Mouse (Mus musculus): ENCODE results near the gene Gm10401. TPM values are rescaled to one million over a fixed set of nuclear protein-coding genes. Genes with fewer than 3 reads are reported as not detected.

The Gm10401 gene
- polyA plus RNA-seq, 1 experiment from 2014 or later, result 43.4 TPM

DNA sequence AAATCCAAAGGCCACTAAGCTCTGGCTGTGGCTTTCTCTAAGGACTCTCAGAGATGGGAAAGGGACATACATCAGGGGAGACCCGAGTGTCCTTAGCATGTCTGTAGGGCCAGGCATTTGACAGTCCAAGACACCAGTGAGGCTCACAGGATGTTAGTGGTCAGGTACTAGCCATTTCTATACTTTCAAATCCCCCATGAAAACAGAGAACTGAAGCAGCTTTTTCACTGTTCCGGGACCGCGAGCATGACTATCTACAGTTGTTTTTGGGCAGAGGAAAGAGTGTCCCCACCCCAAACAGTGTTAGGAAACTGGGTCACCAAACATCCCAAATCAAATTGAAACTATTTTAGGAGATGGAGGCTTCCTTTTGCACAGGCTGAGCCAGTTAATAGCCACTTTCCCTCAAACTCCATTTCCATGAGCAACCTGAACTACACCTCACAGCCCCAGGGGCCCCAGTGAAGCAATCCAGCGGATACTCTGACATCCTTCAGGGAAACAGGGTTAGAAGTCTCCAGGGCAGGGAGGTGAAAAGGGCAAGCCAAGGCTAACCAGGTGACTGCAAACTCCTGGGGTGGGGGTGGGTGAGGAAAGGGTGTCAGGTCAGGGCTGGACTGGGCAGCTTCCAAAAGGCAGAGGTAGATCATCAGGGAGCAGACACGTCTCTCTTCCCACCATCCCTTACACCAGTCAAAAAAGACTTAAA, 35.4 kb upstream of the Gm10401 start:
- no peak overlapping the region for H3K27ac ChIP-seq
- H3K4me2 ChIP-seq, result peak overlapping the region; percentile 92
- peak overlapping the region; percentile 93 for H3K4me3 ChIP-seq
- H3K27me3 ChIP-seq (replicated peaks), result no peaks in the 10 kb centered on the region
- ATAC-seq (replicated peaks), result no peak
- WGBS, result 62% methylated on average over 6 of the region's 6 CpGs
- peaks cover 21% of the 10 kb centered on the region for H3K4me1 ChIP-seq
- peak overlapping the region; percentile 25; the same call in 1 of the 2 replicates for H3K9ac ChIP-seq
- no peaks in the 10 kb centered on the region for H3K9me3 ChIP-seq
- H3K36me3 ChIP-seq (replicated peaks), result no peaks in the 10 kb centered on the region; the same call in 1 of the 2 replicates

DNA sequence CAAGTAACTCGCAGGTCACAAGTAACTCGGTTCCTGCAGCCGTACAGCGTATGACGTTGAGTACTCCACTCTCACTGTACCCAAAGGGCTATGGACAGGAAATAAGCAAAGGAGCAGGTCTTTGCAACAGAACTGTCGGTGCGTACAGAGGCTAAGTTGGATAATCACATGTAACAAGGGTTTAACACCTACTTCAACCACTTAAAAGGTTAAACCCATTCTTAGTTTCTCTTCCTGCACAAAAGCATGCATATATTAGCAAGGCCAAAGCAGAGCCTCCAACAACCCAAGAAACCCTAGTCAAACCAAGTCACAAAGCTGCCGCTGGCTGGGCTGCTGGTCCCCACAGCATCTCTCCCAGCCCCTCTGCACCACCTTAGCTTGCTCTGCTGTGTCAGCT, 34.4 kb upstream of the Gm10401 start:
- Histone ChIP-seq H3K9me3 (no peaks in the 10 kb centered on the region), H3K36me3 (replicated peaks) (no peaks in the 10 kb centered on the region; the same call in 1 of the 2 replicates), H3K4me1 (peaks cover 21% of the 10 kb centered on the region), H3K27me3 (replicated peaks) (no peaks in the 10 kb centered on the region), H3K9ac (no peak overlapping the region), H3K4me3 (no peak overlapping the region), H3K27ac (no peak overlapping the region), H3K4me2 (peak overlapping the region; percentile 92)
- 87% methylated on average over 8 of the region's 8 CpGs for WGBS
- ATAC-seq (replicated peaks), result no peak

DNA sequence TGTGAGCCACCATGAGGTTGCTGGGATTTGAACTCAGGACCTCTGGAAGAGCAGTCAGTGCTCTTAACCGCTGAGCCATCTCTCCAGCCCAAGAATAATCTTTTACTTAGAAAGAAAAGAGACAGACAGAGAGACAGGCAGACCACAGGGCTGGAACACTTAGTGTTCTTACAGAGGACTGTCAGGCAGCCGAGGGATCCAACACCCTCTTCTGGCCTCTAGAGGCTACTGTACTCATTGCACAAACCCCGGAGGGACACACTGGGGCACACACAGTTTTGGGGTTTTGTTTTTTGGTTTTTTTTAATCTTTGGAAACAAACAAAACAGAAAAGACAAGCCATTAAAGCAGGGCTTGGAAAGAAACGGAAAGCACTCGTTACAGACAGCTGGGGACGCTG, 31.2 kb upstream of the Gm10401 start:
- no peak overlapping the region for H3K4me3 ChIP-seq
- WGBS, result 91% methylated on average over 6 of the region's 6 CpGs
- H3K9me3 ChIP-seq, result no peaks in the 10 kb centered on the region
- ATAC-seq (replicated peaks), result no peak
- H3K27ac ChIP-seq, result no peak overlapping the region
- H3K4me1 ChIP-seq, result peaks cover 30% of the 10 kb centered on the region
- H3K9ac ChIP-seq, result no peak overlapping the region
- no peak overlapping the region for H3K4me2 ChIP-seq
- peaks cover 7% of the 10 kb centered on the region for H3K36me3 ChIP-seq (replicated peaks)
- no peaks in the 10 kb centered on the region for H3K27me3 ChIP-seq (replicated peaks)

DNA sequence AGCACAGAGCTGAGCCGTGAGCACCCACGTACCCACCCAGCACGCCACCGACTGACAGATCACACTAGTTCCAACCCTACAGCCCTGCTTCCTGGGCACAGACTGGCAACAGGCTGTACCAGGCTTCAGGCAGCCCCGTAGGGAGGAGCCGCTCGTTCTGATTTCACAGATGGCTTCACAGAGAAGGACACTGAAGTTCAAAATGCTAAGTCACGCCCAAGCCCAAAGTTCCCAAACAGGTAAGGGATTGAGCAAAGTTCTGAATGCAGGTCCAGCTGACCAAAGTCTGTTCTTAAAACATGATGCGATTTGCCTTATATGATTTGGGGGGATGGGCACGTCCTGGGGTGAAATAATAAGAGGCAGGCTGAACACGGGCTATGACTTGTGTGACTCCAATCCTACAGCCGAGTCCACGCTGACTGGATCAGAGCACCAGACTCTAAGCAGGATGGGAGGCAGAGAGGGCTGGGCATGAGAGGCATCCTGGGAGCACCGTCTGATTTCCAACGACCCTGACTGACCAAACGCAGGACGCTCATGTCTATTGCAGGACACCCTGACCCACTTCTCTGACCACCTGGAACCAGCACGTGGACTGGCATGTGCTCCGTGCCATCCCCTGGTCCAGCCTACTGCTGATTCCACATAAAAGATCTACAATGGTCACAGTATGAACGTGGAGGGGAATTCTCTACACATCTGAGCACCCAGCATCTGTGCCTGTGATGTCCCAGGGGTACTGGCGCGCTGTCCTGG, 29.5 kb upstream of the Gm10401 start:
- Histone ChIP-seq H3K36me3 (replicated peaks) (peaks cover 7% of the 10 kb centered on the region), H3K27ac (no peak overlapping the region), H3K9ac (no peak overlapping the region), H3K4me3 (no peak overlapping the region), H3K9me3 (no peaks in the 10 kb centered on the region), H3K4me2 (no peak overlapping the region), H3K4me1 (peaks cover 13% of the 10 kb centered on the region), H3K27me3 (replicated peaks) (no peaks in the 10 kb centered on the region)
- ATAC-seq (replicated peaks), result no peak
- WGBS, result 92% methylated on average over 22 of the region's 22 CpGs

DNA sequence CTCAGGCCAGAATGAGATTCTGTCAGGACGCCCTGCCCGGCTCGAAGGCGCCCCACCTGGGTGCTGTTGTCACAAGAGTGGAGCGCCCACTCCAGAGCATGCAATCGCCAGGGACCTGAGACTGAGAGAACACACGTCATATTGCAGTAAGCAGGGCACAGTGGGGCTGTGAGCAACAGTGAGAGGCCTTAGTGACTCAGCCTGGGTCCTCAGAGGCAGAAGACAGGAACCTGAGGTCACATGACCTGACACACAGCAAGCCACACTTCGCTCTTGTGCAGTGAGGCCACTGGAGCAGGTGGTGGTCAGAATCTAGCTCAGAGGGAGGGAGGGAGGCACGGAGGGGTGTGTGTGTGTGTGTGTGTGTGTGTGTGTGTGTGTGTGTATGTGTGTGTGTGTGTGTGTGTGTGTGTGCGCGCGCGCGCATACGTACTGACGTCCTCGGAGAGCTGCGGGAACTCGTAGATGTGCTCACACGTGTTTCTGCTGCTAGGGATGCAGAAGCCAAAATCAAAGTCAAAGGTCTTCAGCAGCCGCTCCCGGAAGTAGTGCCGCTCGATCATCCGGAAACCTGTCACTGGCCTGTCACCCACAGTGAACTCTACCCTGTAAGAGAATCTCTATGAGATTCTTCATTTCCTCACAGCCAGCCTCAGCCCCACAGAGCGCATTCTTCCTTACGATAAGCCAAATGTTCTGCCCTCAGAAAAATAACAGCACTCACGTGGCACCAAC, 28.6 kb upstream of the Gm10401 start:
- no peak overlapping the region for H3K9ac ChIP-seq
- no peaks in the 10 kb centered on the region for H3K27me3 ChIP-seq (replicated peaks)
- H3K4me2 ChIP-seq, result no peak overlapping the region
- peaks cover 9% of the 10 kb centered on the region; the same call in 1 of the 2 replicates for H3K4me1 ChIP-seq
- H3K36me3 ChIP-seq (replicated peaks), result peaks cover 7% of the 10 kb centered on the region
- no peak overlapping the region for H3K4me3 ChIP-seq
- ATAC-seq (replicated peaks), result no peak
- WGBS, result 85% methylated on average over 24 of the region's 28 CpGs
- no peaks in the 10 kb centered on the region for H3K9me3 ChIP-seq
- H3K27ac ChIP-seq, result no peak overlapping the region

DNA sequence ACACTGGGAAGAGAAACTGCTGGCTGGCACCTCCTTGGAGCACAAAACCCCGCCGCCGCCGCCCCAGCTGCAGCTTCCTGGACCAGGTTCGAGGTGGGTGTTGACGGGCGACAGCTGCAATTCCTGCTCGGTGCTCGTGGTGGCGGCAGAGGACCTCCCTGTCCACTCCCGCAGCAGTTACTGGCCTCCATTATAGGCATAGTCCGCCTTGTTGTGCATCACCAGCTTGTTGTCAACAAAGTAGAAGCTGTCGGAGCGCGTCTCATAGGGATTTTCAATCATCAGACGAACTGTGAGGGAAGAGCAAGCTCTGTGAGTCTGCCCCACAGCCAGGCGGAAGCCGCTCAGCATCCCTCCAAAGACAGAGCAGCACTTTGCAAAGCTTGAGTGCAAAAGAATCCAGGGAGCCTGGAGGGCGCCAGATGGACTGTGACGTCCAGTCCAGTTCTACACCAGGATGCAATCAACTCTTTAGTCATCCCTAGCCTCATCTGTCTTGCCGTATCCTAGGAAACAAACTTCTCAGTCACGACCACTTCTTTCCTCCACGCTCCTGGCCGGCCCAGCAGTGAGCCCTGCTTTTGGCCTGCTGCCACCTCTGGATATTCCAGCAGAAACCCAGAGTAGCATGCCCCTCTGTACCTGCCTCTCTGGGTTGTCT, 27.2 kb upstream of the Gm10401 start:
- H3K27ac ChIP-seq, result peak overlapping the region; percentile 31; the same call in 1 of the 2 replicates
- no peaks in the 10 kb centered on the region for H3K9me3 ChIP-seq
- peak; percentile 70 for ATAC-seq (replicated peaks)
- no peak overlapping the region for H3K4me3 ChIP-seq
- H3K36me3 ChIP-seq (replicated peaks), result peaks cover 7% of the 10 kb centered on the region
- WGBS, result 15% methylated on average over 24 of the region's 24 CpGs
- peaks cover 9% of the 10 kb centered on the region; the same call in 1 of the 2 replicates for H3K4me1 ChIP-seq
- H3K27me3 ChIP-seq (replicated peaks), result no peaks in the 10 kb centered on the region
- H3K9ac ChIP-seq, result no peak overlapping the region
- H3K4me2 ChIP-seq, result no peak overlapping the region

DNA sequence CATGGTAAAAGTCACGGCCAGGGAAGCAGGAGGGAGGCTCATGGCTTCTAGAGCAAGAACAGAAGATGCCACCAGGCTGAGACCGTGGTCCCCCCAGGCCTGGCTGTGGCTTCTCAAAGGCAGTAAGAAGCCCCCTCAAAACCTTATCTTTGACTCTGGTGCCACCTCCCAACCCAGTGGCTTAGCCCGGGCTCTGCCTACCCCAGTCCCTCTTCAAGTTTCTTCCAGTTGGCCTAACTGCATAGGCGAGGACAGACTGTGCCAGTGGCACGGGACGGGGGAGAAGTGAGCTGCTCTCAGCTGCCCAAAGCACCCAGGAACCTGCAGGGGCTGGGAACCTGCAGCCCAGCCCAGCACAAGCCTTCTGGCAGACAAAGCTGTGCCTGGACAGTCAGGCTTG, 26.6 kb upstream of the Gm10401 start:
- Histone ChIP-seq H3K4me2 (no peak overlapping the region), H3K36me3 (replicated peaks) (peaks cover 7% of the 10 kb centered on the region), H3K9ac (no peak overlapping the region), H3K27ac (no peak overlapping the region), H3K27me3 (replicated peaks) (no peaks in the 10 kb centered on the region), H3K4me3 (no peak overlapping the region), H3K4me1 (peaks cover 9% of the 10 kb centered on the region; the same call in 1 of the 2 replicates), H3K9me3 (no peaks in the 10 kb centered on the region)
- ATAC-seq (replicated peaks), result no peak; the same call in 1 of the 2 replicates
- 94% methylated on average over 6 of the region's 6 CpGs for WGBS

DNA sequence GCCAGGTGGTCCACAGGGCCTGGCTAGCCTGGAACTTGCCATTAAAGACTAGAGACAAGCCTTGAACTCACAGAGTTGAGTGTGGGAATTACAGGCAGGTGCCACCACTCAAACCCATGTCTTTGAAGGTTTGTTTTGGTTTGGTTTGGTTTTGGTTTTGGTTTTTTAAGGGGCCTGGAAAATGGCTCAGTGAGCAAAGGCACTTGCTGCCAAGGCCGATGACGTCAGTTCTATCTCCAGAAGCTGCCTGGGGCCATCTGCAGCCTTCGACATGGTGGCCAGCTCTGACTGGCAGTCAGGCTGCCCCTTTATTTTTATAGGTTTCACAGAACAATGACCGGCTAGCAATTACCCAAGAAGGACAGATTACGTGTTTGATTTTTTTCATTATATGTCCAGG, 22.9 kb upstream of the Gm10401 start:
- Histone ChIP-seq H3K27ac (no peak overlapping the region), H3K9me3 (no peaks in the 10 kb centered on the region), H3K4me3 (no peak overlapping the region), H3K4me2 (no peak overlapping the region), H3K36me3 (replicated peaks) (peaks cover under 1% of the 10 kb centered on the region; the same call in 1 of the 2 replicates), H3K4me1 (peaks cover 18% of the 10 kb centered on the region), H3K27me3 (replicated peaks) (no peaks in the 10 kb centered on the region), H3K9ac (no peak overlapping the region)
- ATAC-seq (replicated peaks), result no peak
- 81% methylated on average over 5 of the region's 5 CpGs for WGBS

DNA sequence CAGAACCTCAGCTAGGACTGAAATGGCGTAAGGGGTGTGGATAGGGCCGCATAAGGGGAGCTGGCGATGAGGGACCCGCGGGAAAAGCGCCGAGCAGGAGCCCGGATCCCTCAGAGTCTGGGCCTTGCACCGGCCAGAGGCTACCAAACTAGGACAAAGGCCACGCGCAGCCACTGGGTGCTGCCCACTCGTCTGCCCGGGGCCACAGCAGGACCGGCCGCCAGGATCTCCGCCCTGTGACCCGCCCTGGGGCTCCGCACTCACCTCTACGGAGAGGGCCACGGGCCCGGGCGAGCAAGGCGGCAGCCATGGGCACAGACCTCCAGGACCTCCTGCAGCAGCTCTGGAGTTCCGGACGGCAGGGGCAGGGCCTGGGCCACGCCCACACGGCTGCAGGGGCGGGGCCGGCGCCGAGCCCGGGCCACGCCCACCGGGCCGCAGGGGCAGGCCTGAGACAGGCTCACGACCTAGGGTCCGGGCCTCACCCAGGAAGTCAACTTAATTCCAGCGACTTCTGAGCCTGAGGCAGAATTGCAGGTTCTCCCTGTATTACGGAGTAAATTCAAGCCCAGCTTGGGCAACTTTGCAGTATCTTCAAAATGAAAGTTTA, 21.0 kb upstream of the Gm10401 start, which contains the start of gene Acads:
Gene Acads (minus strand): TSS at position 386 of the 610 bp plus-strand sequence.
- ATAC-seq (replicated peaks), result peak; percentile 74
- no peaks in the 10 kb centered on the region for H3K27me3 ChIP-seq (replicated peaks)
- no peaks in the 10 kb centered on the region for H3K36me3 ChIP-seq (replicated peaks)
- peaks cover 9% of the 10 kb centered on the region; the same call in 1 of the 2 replicates for H3K4me1 ChIP-seq
- H3K9ac ChIP-seq, result peak within 1 kb of the TSS; percentile 44
- peak within 1 kb of the TSS; percentile 62 for H3K4me2 ChIP-seq
- no peaks in the 10 kb centered on the region for H3K9me3 ChIP-seq
- peak within 1 kb of the TSS; percentile 43 for H3K4me3 ChIP-seq
- H3K27ac ChIP-seq, result no peak within 1 kb of the TSS
- WGBS, result under 1% methylated on average over 39 of the region's 39 CpGs

DNA sequence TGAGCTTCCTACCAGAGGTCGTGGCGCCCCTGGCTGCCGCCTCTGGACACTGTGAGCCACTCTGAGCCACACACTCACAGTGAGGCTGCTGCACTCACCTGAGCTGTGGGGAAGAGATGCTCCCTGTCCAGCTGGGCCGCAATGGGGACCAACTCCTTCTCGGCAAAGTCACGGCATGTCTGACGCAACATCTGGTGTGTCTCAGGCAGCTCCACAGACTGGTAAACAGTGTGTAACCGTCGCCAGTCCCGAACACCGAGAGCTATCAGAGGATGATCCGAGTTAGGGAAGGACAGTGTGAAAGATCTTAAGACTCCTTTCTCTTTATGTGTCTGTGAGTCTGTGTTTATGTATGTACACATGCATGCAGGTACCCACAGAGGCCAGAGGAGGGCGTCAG, 19.4 kb upstream of the Gm10401 start:
- no peak overlapping the region for H3K27ac ChIP-seq
- ATAC-seq (replicated peaks), result no peak
- H3K9me3 ChIP-seq, result no peaks in the 10 kb centered on the region
- no peak overlapping the region for H3K9ac ChIP-seq
- peaks cover 9% of the 10 kb centered on the region; the same call in 1 of the 2 replicates for H3K4me1 ChIP-seq
- H3K4me3 ChIP-seq, result no peak overlapping the region
- H3K36me3 ChIP-seq (replicated peaks), result no peaks in the 10 kb centered on the region; the same call in 1 of the 2 replicates
- WGBS, result 93% methylated on average over 13 of the region's 13 CpGs
- no peak overlapping the region for H3K4me2 ChIP-seq
- H3K27me3 ChIP-seq (replicated peaks), result no peaks in the 10 kb centered on the region

DNA sequence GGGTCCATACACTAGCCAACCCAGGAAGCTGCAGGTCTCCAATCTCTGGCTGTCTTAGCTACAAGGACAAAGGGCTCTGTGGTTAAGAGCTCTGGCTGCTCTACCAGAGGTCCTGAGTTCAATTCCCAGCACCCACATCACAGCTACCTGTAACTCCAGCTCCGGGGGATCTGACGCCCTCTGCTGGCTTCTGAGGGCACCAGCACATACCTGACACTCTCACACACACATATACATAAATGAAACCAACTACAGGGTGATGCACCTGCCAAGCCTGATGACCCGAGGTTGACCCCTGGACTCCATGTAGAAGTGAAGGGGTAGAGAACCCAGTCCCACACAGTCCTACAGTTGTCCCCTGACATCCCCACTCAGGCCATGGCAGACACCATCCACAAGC, 18.3 kb upstream of the Gm10401 start:
- no peak overlapping the region for H3K27ac ChIP-seq
- H3K36me3 ChIP-seq (replicated peaks), result no peaks in the 10 kb centered on the region; the same call in 1 of the 2 replicates
- no peaks in the 10 kb centered on the region for H3K27me3 ChIP-seq (replicated peaks)
- WGBS, result 91% methylated on average over 3 of the region's 3 CpGs
- ATAC-seq (replicated peaks), result no peak
- H3K9ac ChIP-seq, result no peak overlapping the region
- H3K4me2 ChIP-seq, result no peak overlapping the region
- no peaks in the 10 kb centered on the region for H3K9me3 ChIP-seq
- H3K4me3 ChIP-seq, result no peak overlapping the region
- peaks cover 9% of the 10 kb centered on the region; the same call in 1 of the 2 replicates for H3K4me1 ChIP-seq
